Mouse (Mus musculus) bone marrow macrophage, adult 2 months (primary cell): ENCODE data around the gene Flvcr2. TPM values are rescaled to one million over a fixed set of nuclear protein-coding genes. Genes with fewer than 3 reads are reported as not detected.

Source experiments
- H3K27ac ChIP-seq: 2 replicates; pipeline ENCODE4 v1.5.1; 2012; ENCODE audit warnings: low read depth, low read length; ENCODE audit not compliant: insufficient read depth
- H3K4me1 ChIP-seq: 2 replicates; pipeline ENCODE4 v1.6.1; 2012; ENCODE audit warnings: low read length; ENCODE audit not compliant: control insufficient read depth, insufficient read depth
- H3K4me3 ChIP-seq: 2 replicates; pipeline ENCODE4 v1.5.1; 2012; ENCODE audit warnings: mild to moderate bottlenecking, low read length, moderate library complexity; ENCODE audit not compliant: insufficient read depth
- CTCF ChIP-seq: IDR thresholded peaks from 2 replicates; pipeline ENCODE4 v1.5.1; 2012; ENCODE audit warnings: low read depth, mild to moderate bottlenecking, low read length, moderate library complexity
- POLR2A ChIP-seq: IDR thresholded peaks from 2 replicates; pipeline ENCODE4 v1.6.1; 2012; ENCODE audit warnings: mild to moderate bottlenecking, low read depth, low read length, borderline replicate concordance
- polyA plus RNA-seq: library from polyadenylated mRNA; stranded (reverse); fragments of >200 nt; gene quantifications from 2 replicates; pipeline ENCODE4 v1.2.4, GENCODE M21; 2012; ENCODE audit not compliant: missing spikeins, insufficient read depth, insufficient read length

The Flvcr2 gene
- polyA plus RNA-seq, 1 experiment, result not detected

GRCm38 (mm10) chr12:85756455-85756854 lies 10.1 kb downstream of the Flvcr2 start:
- Histone ChIP-seq H3K4me3 (no peak overlapping the region), H3K27ac (no peak overlapping the region)
- no peak for TF ChIP-seq CTCF
- no peak for TF ChIP-seq POLR2A

GRCm38 (mm10) chr12:85757074-85757473 lies 10.7 kb downstream of the Flvcr2 start:
- Histone ChIP-seq H3K27ac (no peak overlapping the region), H3K4me3 (no peak overlapping the region), H3K4me1 (no peaks in the 10 kb centered on the region)
- TF ChIP-seq POLR2A (no peak), CTCF (no peak)

More at GRCm38 (mm10) chr12:85756455-85756854, 10.1 kb downstream of the Flvcr2 start:
- no peaks in the 10 kb centered on the region for H3K4me1 ChIP-seq

- Histone ChIP-seq H3K4me3 (no peak overlapping the region), H3K4me1 (no peaks in the 10 kb centered on the region), H3K27ac (no peak overlapping the region)
- TF ChIP-seq POLR2A (no peak), CTCF (no peak)
These were observed 12.4 kb downstream of the Flvcr2 start for GRCm38 (mm10) chr12:85758741-85759140.

- Histone ChIP-seq H3K4me3 (no peak overlapping the region), H3K27ac (no peak overlapping the region), H3K4me1 (no peaks in the 10 kb centered on the region)
- no peak for TF ChIP-seq POLR2A
- no peak for TF ChIP-seq CTCF
These were observed 15.1 kb downstream of the Flvcr2 start for GRCm38 (mm10) chr12:85761471-85761870.

GRCm38 (mm10) chr12:85764686-85765085 lies 18.3 kb downstream of the Flvcr2 start:
- Histone ChIP-seq H3K4me3 (no peak overlapping the region), H3K27ac (no peak overlapping the region), H3K4me1 (no peaks in the 10 kb centered on the region)
- no peak for TF ChIP-seq POLR2A
- TF ChIP-seq CTCF, result no peak

- TF ChIP-seq POLR2A (no peak), CTCF (no peak)
- H3K4me3 ChIP-seq, result no peak overlapping the region
- H3K27ac ChIP-seq, result no peak overlapping the region
- H3K4me1 ChIP-seq, result peaks cover under 1% of the 10 kb centered on the region; the same call in 1 of the 2 replicates
These were observed 19.9 kb downstream of the Flvcr2 start for GRCm38 (mm10) chr12:85766287-85766686.

- Histone ChIP-seq H3K4me1 (peaks cover 5% of the 10 kb centered on the region), H3K4me3 (no peak overlapping the region), H3K27ac (no peak overlapping the region)
- no peak for TF ChIP-seq CTCF
- TF ChIP-seq POLR2A, result no peak
These were observed 21.4 kb downstream of the Flvcr2 start for GRCm38 (mm10) chr12:85767750-85768149.

- no peak for TF ChIP-seq POLR2A
- TF ChIP-seq CTCF, result no peak
- Histone ChIP-seq H3K4me3 (no peak overlapping the region), H3K4me1 (peaks cover 5% of the 10 kb centered on the region), H3K27ac (no peak overlapping the region)
These were observed 25.0 kb downstream of the Flvcr2 start for GRCm38 (mm10) chr12:85771356-85771755.

- Histone ChIP-seq H3K27ac (no peak overlapping the region), H3K4me1 (peaks cover 6% of the 10 kb centered on the region; the same call in 1 of the 2 replicates), H3K4me3 (no peak overlapping the region)
- no peak for TF ChIP-seq CTCF
- TF ChIP-seq POLR2A, result no peak
These were observed 32.6 kb downstream of the Flvcr2 start for GRCm38 (mm10) chr12:85778962-85779361.

GRCm38 (mm10) chr12:85779707-85780106 lies 33.4 kb downstream of the Flvcr2 start:
- H3K4me3 ChIP-seq, result no peak overlapping the region
- TF ChIP-seq POLR2A (no peak), CTCF (no peak)
- peaks cover 6% of the 10 kb centered on the region; the same call in 1 of the 2 replicates for H3K4me1 ChIP-seq
- H3K27ac ChIP-seq, result no peak overlapping the region

GRCm38 (mm10) chr12:85781606-85782005 lies 35.3 kb downstream of the Flvcr2 start:
- Histone ChIP-seq H3K4me3 (no peak overlapping the region), H3K27ac (no peak overlapping the region), H3K4me1 (peaks cover 6% of the 10 kb centered on the region; the same call in 1 of the 2 replicates)
- TF ChIP-seq POLR2A (no peak), CTCF (no peak)
